Mouse (Mus musculus) forebrain, postnatal 0 days (tissue): ENCODE data around the gene Foxp4. TPM values are rescaled to one million over a fixed set of nuclear protein-coding genes. Genes with fewer than 3 reads are reported as not detected.
A peak's percentile ranks its signal among the peaks of the same experiment; 100 is the strongest.

Experiments used
- ATAC-seq: fragments of 200-750 bp; cut with Nextera tagmentation; 2 replicates; pipeline ENCODE4 v1.8.0; 2017; ENCODE audit warnings: mild to moderate bottlenecking, moderate library complexity
- DNase-seq: peaks from one replicate; pipeline ENCODE4 v3.0.0-alpha.2; 2015
- H3K27ac ChIP-seq: fragments of 300-500 bp; sonication (generic); 2 replicates; pipeline ENCODE4 v1.5.1; 2014; ENCODE audit warnings: low read depth, mild to moderate bottlenecking, antibody characterized with exemption, low read length, moderate library complexity, mixed read lengths
- H3K27me3 ChIP-seq: fragments of 300-500 bp; sonication (generic); 2 replicates; pipeline ENCODE4 v1.6.1; 2014; ENCODE audit warnings: mild to moderate bottlenecking, low read length, mixed read lengths; ENCODE audit not compliant: insufficient read depth
- H3K36me3 ChIP-seq: fragments of 300-500 bp; sonication (generic); 2 replicates; pipeline ENCODE4 v1.6.1; 2014; ENCODE audit warnings: mild to moderate bottlenecking, moderate library complexity; ENCODE audit not compliant: insufficient read depth
- H3K4me1 ChIP-seq: fragments of 300-500 bp; sonication (generic); 2 replicates; pipeline ENCODE4 v1.6.1; 2014; ENCODE audit warnings: antibody characterized with exemption; ENCODE audit not compliant: insufficient read depth
- H3K4me2 ChIP-seq: fragments of 300-500 bp; sonication (generic); 2 replicates; pipeline ENCODE4 v1.6.1; 2014; ENCODE audit warnings: low read depth, mild to moderate bottlenecking, moderate library complexity
- H3K4me3 ChIP-seq: fragments of 300-500 bp; sonication (generic); 2 replicates; pipeline ENCODE4 v1.5.1; 2014; ENCODE audit warnings: low read depth, low read length, mixed read lengths
- H3K9ac ChIP-seq: fragments of 300-500 bp; sonication (generic); 2 replicates; pipeline ENCODE4 v1.6.1; 2014; ENCODE audit warnings: mild to moderate bottlenecking
- H3K9me3 ChIP-seq: fragments of 300-500 bp; sonication (generic); 2 replicates; pipeline ENCODE4 v1.6.1; 2016; ENCODE audit warnings: low read length
- CTCF ChIP-seq: sonication (generic); IDR thresholded peaks from 2 replicates; pipeline ENCODE4 v1.5.1; 2016; ENCODE audit warnings: antibody characterized with exemption, control low read depth, low read depth
- WGBS: fragments of 180-500 bp; shearing (Covaris S2); extraction: QIAGEN DNeasy Blood & Tissue Kit; methylation state at CpG from one replicate; pipeline ENCODE4 v1.1.7; 2014; 5-methylcytosine and 5-hydroxymethylcytosine counted together
- polyA plus RNA-seq: library from polyadenylated mRNA; unstranded; fragments of >200 nt; fragmentation: Nextera tagmentation; extraction: Ambion mirVana; gene quantifications from 2 replicates; pipeline ENCODE4 v1.2.1, GENCODE M21; 2015
- total RNA-seq: library from RNA; depleted of rRNA; stranded (reverse); fragments of >200 nt; gene quantifications from 2 replicates; pipeline ENCODE4 v1.2.3, GENCODE M21; 2014

The Foxp4 gene
- total and polyA plus RNA-seq, 2 experiments from 2014 or later = 56.4 to 108 TPM

DNA sequence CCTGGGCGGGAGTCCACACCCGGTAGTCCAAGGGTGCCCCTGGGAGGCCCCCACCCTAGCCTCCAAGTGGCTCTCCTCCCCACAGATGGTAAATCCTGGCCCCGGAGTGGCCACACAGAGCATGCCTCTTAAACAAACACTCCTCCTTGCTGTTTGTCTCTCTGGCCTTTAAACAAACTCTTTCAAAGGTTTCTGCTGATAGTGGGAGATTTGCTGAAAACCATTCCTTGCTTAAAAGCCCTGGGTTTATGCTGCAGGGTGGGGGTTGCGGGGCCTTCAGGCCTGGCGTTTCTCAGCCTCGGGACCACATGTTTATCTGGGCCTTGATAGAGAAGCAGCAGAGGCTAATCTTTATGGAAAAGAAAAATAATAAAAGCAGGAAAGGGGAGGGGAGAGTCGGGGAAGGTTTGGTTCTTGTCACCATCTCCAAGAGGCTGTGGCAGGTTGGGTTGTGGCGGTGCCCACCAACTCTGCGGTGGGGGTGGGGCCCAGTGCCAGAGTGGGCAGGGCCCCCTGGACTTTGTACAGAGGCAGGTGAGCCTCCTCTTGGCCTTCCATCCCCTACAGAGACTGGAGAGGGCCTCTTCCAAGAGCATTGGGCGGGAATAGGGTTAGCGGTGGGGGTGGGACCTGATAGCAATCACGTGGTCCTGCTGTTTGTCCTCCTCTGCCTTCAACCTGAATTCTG lies 30.8 kb upstream of the Foxp4 start:
- Histone ChIP-seq H3K4me2 (no peak overlapping the region), H3K36me3 (no peaks in the 10 kb centered on the region), H3K9ac (no peak overlapping the region), H3K4me3 (no peak overlapping the region), H3K27ac (no peak overlapping the region), H3K4me1 (peaks cover 4% of the 10 kb centered on the region; the same call in 1 of the 2 replicates), H3K9me3 (no peaks in the 10 kb centered on the region), H3K27me3 (no peaks in the 10 kb centered on the region; the same call in 1 of the 2 replicates)
- TF ChIP-seq CTCF = no peak
- ATAC-seq (no peak), DNase-seq (no peak)
- 69% methylated on average over 12 of the region's 12 CpGs for WGBS

DNA sequence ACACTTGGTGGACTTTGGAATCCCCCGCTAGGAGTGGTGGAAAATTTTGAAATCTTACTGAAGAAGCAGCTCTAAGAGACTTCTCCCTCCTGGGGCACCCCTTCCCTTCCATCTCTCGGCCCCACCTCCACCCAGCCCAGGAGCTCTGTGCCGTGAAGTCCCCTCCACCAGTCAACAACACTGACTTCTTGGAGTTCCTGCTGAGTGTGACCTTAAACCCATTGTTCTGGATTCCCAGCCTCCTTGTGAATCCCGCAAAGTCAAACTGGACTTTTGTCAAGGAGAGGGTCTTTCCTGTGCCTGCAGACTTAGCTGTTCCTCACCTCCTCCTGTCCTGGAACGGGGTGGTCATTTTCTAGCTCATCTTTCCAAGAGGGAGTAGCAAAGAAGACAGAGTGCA lies 28.8 kb upstream of the Foxp4 start:
- H3K4me2 ChIP-seq = no peak overlapping the region
- no peak for TF ChIP-seq CTCF
- 39% methylated on average over 5 of the region's 5 CpGs for WGBS

DNA sequence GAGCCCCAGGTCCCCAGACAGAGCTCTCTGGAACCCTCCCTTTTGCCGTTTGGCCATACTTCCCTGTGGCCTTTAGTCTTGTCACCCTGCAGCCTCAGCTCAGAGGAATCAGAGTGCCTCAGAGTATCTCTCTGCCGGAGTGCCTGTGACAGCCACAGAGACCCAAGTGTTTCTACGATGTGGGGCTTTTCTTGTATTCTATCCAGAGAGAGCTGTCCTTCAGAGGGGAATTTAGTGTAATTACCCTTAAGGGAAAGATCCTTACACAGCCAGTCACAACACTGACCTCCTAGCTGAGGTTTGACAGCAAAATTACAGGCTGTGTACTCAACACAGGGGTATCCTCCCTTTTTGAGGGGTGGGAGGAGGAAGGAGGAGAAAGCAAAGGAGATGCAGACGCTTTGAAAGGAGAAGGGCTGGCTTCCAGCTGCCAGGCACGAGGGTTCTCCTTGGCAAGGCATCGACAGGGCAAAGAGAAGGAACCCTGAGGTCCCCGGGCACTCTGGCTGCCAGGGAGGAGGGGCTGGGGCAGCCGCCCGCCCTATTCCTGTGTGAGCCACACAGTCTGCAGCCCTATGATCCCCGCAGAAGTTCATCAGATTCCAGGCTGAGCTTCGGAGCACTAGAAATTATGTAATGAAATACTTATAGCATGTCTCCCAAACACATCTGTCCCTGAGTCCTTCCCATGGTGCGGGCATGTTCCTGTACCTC lies 28.1 kb upstream of the Foxp4 start:
- DNase-seq = peak; percentile 25
- H3K4me3 ChIP-seq = no peak overlapping the region
- no peaks in the 10 kb centered on the region for H3K36me3 ChIP-seq
- peak; percentile 81 for ATAC-seq
- H3K4me1 ChIP-seq = peaks cover 4% of the 10 kb centered on the region; the same call in 1 of the 2 replicates
- 0 out of 2 replicates have a peak overlapping the region, but pooled peaks have one; percentile 9 for H3K27ac ChIP-seq
- H3K9ac ChIP-seq = no peak overlapping the region
- 0 out of 2 replicates have a peak overlapping the region, but pooled peaks have one; percentile 8 for H3K4me2 ChIP-seq
- no peak for TF ChIP-seq CTCF
- H3K27me3 ChIP-seq = no peaks in the 10 kb centered on the region; the same call in 1 of the 2 replicates
- H3K9me3 ChIP-seq = no peaks in the 10 kb centered on the region
- WGBS = 18% methylated on average over 12 of the region's 12 CpGs

More for the DNA sequence above, 28.8 kb upstream of the Foxp4 start:
- Histone ChIP-seq H3K4me3 (no peak overlapping the region), H3K9me3 (no peaks in the 10 kb centered on the region), H3K27ac (no peak overlapping the region), H3K27me3 (no peaks in the 10 kb centered on the region; the same call in 1 of the 2 replicates), H3K4me1 (peaks cover 4% of the 10 kb centered on the region; the same call in 1 of the 2 replicates), H3K9ac (no peak overlapping the region), H3K36me3 (no peaks in the 10 kb centered on the region)
- DNase-seq = no peak
- ATAC-seq = no peak

DNA sequence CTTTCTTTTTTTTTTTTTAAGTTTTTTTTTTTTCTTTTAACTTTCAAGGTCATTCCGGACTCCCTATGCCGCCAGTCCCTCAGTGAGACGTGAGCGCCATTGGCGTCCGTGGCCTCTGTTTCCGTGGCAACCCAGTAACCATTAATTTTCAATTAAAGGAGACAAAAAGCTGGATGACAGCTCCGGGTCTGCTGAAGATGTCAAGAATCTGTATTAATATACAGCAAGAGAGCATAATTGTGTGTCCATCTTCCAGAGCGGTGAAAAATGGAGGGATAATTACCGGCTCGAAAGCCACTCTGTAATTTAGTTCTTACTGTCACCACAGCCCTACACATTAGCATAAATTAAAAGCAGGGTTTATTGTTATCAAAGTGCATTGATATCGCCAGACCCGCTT lies 27.0 kb upstream of the Foxp4 start:
- Histone ChIP-seq H3K36me3 (no peaks in the 10 kb centered on the region), H3K27ac (no peak overlapping the region), H3K27me3 (no peaks in the 10 kb centered on the region; the same call in 1 of the 2 replicates), H3K9ac (no peak overlapping the region), H3K9me3 (no peaks in the 10 kb centered on the region), H3K4me2 (0 out of 2 replicates have a peak overlapping the region, but pooled peaks have one; percentile 19), H3K4me1 (peaks cover 4% of the 10 kb centered on the region; the same call in 1 of the 2 replicates), H3K4me3 (no peak overlapping the region)
- peak; percentile 41 for DNase-seq
- WGBS = 11% methylated on average over 13 of the region's 13 CpGs
- peak; percentile 66 for ATAC-seq
- no peak for TF ChIP-seq CTCF

DNA sequence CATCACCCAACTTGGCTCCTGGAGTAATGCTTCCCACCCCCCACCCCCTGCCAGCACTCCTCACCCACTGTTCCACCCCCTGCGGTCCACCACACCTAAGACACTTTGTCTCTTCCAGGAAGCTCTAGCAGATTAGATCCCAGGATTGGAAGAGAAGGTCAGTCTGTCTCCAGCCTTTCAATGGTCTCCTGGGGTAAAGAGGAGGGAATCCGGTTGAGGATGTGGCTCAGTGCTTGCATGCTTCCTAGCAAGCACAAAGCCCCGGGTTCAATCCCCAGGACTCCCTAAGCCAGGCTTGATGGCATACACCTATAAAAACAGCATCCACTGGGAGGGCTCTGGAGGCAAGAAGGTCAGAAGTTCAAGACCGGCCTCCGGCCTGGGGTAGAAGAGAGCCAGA lies 26.4 kb upstream of the Foxp4 start:
- no peak overlapping the region for H3K27ac ChIP-seq
- WGBS = 73% methylated on average over 5 of the region's 5 CpGs
- H3K4me3 ChIP-seq = no peak overlapping the region
- ATAC-seq (no peak), DNase-seq (no peak)
- no peaks in the 10 kb centered on the region; the same call in 1 of the 2 replicates for H3K27me3 ChIP-seq
- H3K4me2 ChIP-seq = no peak overlapping the region
- no peaks in the 10 kb centered on the region for H3K36me3 ChIP-seq
- no peak for TF ChIP-seq CTCF
- peaks cover 4% of the 10 kb centered on the region; the same call in 1 of the 2 replicates for H3K4me1 ChIP-seq
- no peak overlapping the region for H3K9ac ChIP-seq
- no peaks in the 10 kb centered on the region for H3K9me3 ChIP-seq

DNA sequence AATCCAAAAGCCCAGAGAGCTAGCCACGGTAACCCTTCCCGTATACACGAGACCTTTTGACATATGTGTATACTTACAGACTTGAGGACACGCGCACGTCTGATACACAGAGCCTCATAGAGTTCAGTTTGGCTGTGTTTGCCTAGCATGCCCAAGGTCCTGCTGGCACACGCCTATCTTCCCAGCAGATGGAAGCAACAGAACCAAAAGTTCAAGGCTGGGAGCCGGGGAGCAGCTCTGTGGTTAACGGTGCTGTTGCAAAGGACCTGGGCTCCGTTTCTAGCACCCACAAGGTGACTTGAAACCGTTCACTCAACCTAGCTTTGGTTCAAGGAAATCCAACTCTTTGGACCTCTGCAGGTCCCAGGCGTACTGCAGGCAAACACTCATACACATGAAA lies 25.0 kb upstream of the Foxp4 start:
- H3K9me3 ChIP-seq = no peaks in the 10 kb centered on the region
- ATAC-seq (no peak), DNase-seq (no peak)
- no peak overlapping the region for H3K27ac ChIP-seq
- H3K27me3 ChIP-seq = no peaks in the 10 kb centered on the region; the same call in none of the 2 replicates
- H3K4me2 ChIP-seq = no peak overlapping the region
- no peak for TF ChIP-seq CTCF
- WGBS = 96% methylated on average over 12 of the region's 12 CpGs
- no peak overlapping the region for H3K9ac ChIP-seq
- no peak overlapping the region for H3K4me3 ChIP-seq
- peaks cover 4% of the 10 kb centered on the region; the same call in 1 of the 2 replicates for H3K4me1 ChIP-seq
- no peaks in the 10 kb centered on the region for H3K36me3 ChIP-seq

DNA sequence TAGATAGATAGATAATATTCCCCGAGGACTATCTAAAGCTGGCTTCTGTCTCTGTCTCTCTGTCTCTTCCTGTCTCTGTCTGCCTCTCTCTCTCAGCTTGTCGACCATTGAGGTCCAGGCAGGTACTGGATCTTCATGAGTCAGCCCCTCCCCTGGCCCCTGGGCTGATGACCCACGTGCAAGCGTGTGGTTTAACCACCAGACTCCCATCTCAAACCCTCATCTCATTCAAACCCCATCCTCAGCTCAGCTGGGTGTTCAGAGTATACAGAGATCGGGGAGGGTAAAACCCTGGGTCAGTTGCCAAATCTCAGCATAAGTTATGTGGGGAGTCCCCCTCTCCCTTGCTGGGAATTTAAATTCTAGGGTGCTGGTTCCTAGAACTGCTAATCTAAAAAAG lies 24.3 kb upstream of the Foxp4 start:
- H3K4me1 ChIP-seq = peaks cover 4% of the 10 kb centered on the region; the same call in 1 of the 2 replicates
- no peak for TF ChIP-seq CTCF
- no peak overlapping the region for H3K9ac ChIP-seq
- no peaks in the 10 kb centered on the region; the same call in none of the 2 replicates for H3K27me3 ChIP-seq
- no peaks in the 10 kb centered on the region for H3K9me3 ChIP-seq
- 75% methylated on average over 5 of the region's 5 CpGs for WGBS
- no peak for ATAC-seq
- DNase-seq = no peak
- H3K36me3 ChIP-seq = no peaks in the 10 kb centered on the region
- no peak overlapping the region for H3K27ac ChIP-seq
- no peak overlapping the region for H3K4me2 ChIP-seq
- H3K4me3 ChIP-seq = no peak overlapping the region
